Mouse (Mus musculus) right cerebral cortex, postnatal 14 days (tissue): Measurements from ENCODE around the gene Tcap.

Experiments
- DNase-seq: peaks from one replicate; pipeline ENCODE4 v3.0.0; 2022

The Tcap gene

GRCm38 (mm10) chr11:98413731-98414130, 30.1 kb downstream of the Tcap start:
- DNase-seq = no peak

DNA sequence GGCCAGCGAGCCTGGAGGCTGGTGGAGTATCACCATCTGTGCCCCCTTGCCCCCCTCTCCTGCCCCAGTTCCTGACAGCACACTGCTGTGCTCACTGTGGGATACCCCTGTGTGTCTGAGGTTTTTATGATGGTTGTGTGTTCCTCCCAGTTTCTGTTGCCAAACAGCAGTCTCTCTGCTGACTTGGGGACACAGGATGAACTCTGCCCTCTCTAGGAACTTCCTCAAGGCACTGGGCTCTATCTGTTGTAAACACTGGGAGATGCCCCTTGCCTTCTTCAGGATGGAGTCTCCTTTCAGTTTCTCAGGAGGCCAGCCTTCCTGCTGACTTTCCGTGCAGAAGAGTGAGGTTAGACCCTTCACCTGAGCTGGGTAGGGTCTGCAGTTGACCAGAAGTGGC, 30.6 kb downstream of the Tcap start:
- DNase-seq = no peak

DNA sequence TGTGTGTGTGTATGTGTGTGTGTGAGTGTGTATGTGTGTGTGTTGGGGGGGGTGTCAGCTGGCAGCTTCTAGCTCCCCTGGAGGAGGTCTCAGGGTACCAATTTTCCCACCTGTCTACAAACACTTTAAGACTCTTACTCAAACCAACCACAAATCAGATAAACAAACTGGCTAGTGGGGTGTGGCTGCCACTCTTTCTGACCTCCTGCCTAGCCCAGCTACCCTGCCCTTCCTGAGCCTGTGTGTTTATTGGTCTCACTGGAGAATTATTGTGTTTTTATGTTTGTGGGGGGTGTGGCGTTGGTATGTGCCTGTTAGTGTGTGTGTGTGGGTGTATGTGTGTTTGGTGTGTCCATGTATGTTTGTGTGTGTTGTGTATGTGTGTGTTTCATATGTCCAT, 33.5 kb downstream of the Tcap start:
- DNase-seq = no peak

DNA sequence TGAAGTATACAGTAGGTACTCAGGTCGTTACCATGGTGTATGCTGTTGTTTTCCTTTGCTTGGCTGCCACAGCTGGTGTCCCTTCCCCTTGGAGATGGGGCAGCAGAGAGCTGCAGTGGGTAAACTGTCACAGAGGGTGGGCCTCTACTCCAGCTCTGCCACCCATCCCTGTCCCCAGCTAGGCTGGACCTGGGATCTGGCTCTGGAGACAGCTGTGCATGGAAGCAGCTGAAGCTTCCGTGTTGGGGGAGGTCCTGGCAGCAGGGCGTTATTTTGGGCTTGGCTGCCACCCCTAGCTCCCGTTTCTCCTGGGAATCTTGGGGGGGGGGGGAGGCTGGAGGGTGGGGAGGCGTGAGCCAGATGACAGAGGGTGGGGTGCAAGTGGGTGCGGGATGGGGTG, 34.7 kb downstream of the Tcap start:
- no peak for DNase-seq

GRCm38 (mm10) chr11:98418939-98419547, 35.4 kb downstream of the Tcap start:
- DNase-seq = no peak

DNA sequence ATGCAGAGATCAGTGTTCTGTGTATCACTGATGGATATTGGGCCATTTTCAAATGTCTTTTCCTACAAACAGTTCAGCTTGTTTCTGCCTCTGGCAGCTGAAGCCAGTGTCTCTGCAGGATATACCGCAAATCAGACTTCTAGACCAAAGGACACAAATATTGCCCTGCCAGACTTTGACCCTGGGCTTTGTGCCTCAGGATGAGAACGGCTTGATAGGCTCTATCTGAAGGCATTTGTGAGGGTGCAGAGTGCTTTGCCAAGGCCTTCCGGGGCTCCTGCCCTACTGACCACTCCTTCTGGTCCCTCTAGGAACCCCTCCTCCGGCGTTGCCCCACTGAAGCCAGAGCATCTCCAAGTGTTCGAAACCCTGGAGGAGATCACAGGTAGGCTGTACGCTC, 43.0 kb downstream of the Tcap start:
- no peak for DNase-seq

DNA sequence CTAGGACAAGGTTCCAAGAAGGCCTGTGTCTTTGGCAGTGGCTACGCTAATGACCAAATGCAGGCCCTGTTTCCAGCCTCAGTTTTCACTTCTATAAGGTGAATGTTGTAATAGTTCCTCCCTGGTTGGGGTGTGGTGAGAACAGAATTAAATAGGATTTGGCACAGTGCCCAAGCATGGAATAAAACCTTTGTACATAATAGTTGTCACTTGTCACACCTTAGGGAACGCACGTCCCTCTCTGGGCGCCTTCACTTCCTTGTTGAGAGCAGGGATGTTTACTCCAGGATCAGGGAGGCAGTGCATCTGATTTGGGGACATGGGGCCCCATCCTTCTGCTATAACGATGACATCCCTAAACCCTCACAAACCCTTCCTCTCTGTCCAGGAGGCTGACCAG, 44.8 kb downstream of the Tcap start:
- DNase-seq = no peak

DNA sequence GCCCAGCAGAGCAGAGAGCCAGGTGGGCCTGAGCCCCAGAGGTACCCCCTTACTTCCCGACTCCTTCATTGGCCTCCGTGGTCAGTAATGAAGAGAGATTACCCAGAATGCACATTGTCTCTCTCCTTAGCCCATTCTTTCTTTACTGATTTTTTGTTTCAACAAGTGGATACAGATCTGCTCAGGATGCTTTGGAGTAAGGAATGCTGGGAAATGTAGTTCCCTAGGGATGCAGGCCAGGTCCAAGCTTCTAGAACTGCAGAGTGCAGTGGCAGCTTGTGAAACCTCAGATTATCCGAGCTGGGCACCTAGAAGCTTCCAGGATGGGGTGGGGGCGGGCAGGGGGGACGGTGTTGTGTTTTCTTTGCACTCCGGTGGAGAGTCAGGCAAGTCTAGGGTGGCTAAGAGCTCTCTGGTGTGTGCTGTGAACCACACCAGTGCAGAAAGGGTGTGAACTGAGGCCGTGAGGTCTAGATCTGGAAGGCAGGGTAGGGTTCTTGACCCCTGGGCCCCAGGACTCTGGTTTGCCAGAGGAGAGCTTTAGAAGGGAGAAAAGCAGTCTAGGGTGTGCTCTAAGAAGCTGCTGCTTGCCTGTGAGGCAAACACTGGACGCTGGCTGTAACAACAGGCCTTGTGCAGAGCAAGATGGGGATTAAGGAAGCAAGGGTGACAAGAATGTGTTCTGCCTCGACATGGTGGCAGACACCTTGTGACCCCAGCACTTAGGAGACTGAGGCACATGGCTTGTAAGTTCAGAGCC, 48.3 kb downstream of the Tcap start:
- no peak for DNase-seq
